Mouse (Mus musculus): Measurements from ENCODE around the gene Nudt17. TPM values are rescaled to one million over a fixed set of nuclear protein-coding genes. Genes with fewer than 3 reads are reported as not detected.

Nudt17 gene
- polyA plus RNA-seq, 1 experiment = 8.2 TPM

DNA sequence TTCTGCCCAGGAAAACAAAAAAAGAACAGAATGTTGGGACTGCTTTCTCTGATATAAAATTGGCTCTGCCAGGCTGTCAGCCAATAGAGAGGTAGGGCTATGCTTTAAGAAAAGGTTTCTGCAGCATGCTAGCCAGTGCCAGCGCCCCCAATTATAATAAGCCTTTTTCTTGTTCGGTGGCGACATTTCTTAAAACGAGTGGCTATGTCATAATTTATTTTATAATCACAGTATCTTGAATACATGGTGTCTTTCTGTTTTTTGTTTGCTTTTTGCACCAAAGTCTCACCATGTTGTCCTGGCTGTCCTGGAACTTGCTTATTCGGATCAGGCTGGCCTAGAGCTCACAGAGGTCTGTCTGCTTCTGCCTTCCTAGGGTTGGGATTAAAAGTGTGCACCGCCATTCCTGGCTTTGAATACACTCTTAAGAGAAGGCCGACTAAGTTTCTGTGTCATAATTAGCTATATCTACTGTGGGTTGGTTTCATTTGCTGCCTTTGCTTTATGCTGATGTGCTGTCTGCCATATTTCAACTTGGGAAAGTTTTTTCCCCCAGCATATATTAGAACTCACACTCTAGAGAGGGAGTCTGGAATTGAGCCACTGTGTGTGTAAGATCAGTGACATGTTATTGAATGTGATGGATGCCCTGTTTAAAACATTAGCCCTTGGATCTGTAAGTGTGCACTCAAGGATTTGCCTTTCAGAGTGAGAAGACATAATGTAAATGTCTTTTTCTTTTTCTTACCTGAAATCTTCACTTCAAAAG lies 20.5 kb upstream of the Nudt17 start:
- no peak for TF ChIP-seq CTCF (IDR thresholded peaks at IDR 0.05; ENCODE audit: borderline replicate concordance, extremely low read depth, insufficient read depth, insufficient read length)
- no peak for TF ChIP-seq POLR2A (IDR thresholded peaks at IDR 0.05; ENCODE audit: borderline replicate concordance, extremely low read depth, insufficient read depth, insufficient read length, poor library complexity, severe bottlenecking)
- no peak for DNase-seq (ENCODE audit: low read depth)

- TF ChIP-seq POLR2A (IDR thresholded peaks at IDR 0.05; ENCODE audit: borderline replicate concordance, extremely low read depth, insufficient read depth, insufficient read length, poor library complexity, severe bottlenecking) = no peak
- TF ChIP-seq CTCF (IDR thresholded peaks at IDR 0.05; ENCODE audit: borderline replicate concordance, extremely low read depth, insufficient read depth, insufficient read length) = no peak
- DNase-seq (ENCODE audit: low read depth) = no peak
Observed at GRCm38 (mm10) chr3:96727828-96728633, 19.7 kb upstream of the Nudt17 start.

DNA sequence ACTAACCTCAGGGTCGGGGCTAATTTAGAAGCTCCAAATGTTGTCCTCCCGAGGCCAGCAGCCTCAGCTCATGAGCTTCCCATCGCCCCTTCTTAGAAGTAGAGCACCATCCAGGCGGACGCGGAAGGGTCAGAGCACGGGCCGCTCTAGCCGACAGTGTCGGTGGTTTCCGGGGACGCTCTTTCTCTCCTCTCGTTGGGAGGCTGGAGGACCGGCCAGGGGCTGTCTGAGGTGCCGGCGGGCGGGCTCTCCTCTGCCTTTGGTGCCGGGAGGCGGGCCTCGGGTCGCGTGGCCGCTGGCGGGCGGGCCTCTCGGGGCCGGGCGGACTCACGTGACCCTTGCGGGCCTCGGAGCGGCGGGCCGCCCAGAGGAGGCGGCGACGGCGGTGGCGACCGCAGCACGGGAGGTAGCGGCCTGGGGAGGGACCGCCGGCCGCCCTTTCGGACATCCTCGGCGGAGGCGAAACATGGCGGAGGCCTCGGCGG lies 19.0 kb upstream of the Nudt17 start, which contains the start of the genes Polr3c and Rnf115:
Gene Polr3c (minus strand): TSS at position 286 of the 485 bp plus-strand sequence.
Gene Rnf115 (plus strand): TSS at position 322 of the 485 bp plus-strand sequence.
- TF ChIP-seq CTCF (IDR thresholded peaks at IDR 0.05; ENCODE audit: borderline replicate concordance, extremely low read depth, insufficient read depth, insufficient read length) (no peak), POLR2A (IDR thresholded peaks at IDR 0.05; ENCODE audit: borderline replicate concordance, extremely low read depth, insufficient read depth, insufficient read length, poor library complexity, severe bottlenecking) (peak; percentile 82)
- peak; percentile 97 for DNase-seq (ENCODE audit: low read depth)

DNA sequence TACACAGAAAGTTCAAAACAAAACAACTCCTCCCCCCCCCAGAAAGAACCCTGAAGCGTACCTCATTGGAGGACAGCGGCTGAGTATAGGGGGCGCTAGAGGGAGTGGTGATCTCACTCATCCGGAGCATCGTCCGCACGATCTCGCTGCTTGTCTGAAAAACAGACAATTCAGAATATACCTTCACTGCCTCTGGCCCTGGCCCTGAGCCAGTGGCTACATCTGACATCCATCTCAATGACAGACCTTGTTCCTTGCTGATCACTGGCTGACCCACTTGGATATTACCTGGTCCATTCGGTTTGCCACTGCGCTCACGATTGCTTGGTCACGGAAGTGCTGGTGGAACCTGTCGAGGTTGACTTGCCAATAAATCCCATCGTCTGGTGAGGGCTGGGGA lies 10.8 kb upstream of the Nudt17 start:
- peak; percentile 55 for TF ChIP-seq CTCF (IDR thresholded peaks at IDR 0.05; ENCODE audit: borderline replicate concordance, extremely low read depth, insufficient read depth, insufficient read length)
- TF ChIP-seq POLR2A (IDR thresholded peaks at IDR 0.05; ENCODE audit: borderline replicate concordance, extremely low read depth, insufficient read depth, insufficient read length, poor library complexity, severe bottlenecking) = no peak

DNA sequence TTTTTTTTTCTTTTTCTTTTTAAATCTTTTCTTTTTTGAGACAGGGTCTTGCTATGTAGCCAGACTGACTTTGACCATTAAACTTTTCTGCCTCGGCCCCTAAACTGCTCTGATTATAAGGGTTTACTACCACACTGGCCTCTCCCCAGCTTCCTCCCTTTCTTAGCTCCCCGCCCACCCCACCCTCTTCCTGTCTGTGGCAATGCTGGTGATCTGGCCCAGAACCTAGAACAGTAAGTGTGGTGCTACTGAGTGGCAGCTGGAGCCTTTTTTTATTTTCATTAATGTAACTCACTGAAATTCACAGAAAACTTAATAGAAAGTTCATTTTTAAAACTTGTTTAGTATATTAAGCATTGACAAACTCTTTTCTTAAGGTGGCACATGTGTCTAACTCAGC lies 7.5 kb upstream of the Nudt17 start:
- TF ChIP-seq POLR2A (IDR thresholded peaks at IDR 0.05; ENCODE audit: borderline replicate concordance, extremely low read depth, insufficient read depth, insufficient read length, poor library complexity, severe bottlenecking) = no peak
- TF ChIP-seq CTCF (IDR thresholded peaks at IDR 0.05; ENCODE audit: borderline replicate concordance, extremely low read depth, insufficient read depth, insufficient read length) = no peak
- DNase-seq (ENCODE audit: low read depth) = no peak

More for the DNA sequence above, 10.8 kb upstream of the Nudt17 start:
- peak; percentile 47 for DNase-seq (ENCODE audit: low read depth)

GRCm38 (mm10) chr3:96714286-96714685 lies 5.9 kb upstream of the Nudt17 start:
- no peak for DNase-seq (ENCODE audit: low read depth)
- no peak for TF ChIP-seq POLR2A (IDR thresholded peaks at IDR 0.05; ENCODE audit: borderline replicate concordance, extremely low read depth, insufficient read depth, insufficient read length, poor library complexity, severe bottlenecking)
- TF ChIP-seq CTCF (IDR thresholded peaks at IDR 0.05; ENCODE audit: borderline replicate concordance, extremely low read depth, insufficient read depth, insufficient read length) = no peak

GRCm38 (mm10) chr3:96708684-96709064 lies 312 bp upstream of the Nudt17 start:
- no peak for TF ChIP-seq CTCF (IDR thresholded peaks at IDR 0.05; ENCODE audit: borderline replicate concordance, extremely low read depth, insufficient read depth, insufficient read length)
- TF ChIP-seq POLR2A (IDR thresholded peaks at IDR 0.05; ENCODE audit: borderline replicate concordance, extremely low read depth, insufficient read depth, insufficient read length, poor library complexity, severe bottlenecking) = no peak
- DNase-seq (ENCODE audit: low read depth) = no peak

DNA sequence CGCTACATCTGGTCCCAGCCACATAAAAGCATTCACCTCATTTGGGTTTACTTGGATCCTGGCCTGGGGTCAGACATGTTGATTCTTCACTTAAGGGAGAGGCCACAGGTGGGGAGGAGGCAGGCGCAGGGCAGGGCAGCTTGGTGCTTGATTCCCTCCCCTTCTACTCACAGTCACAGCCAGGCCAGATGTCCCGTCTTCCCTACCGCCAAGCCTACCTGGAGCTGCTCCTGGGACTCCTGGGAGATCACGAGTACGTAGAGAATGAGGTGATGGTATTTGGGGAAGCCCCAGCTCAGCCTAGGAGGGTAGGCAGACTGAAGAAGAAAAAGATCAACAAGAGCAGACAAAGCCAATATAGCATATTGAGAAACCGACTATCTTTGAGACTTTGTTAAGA lies 1.4 kb downstream of the Nudt17 start:
- TF ChIP-seq CTCF (IDR thresholded peaks at IDR 0.05; ENCODE audit: borderline replicate concordance, extremely low read depth, insufficient read depth, insufficient read length) (no peak), POLR2A (IDR thresholded peaks at IDR 0.05; ENCODE audit: borderline replicate concordance, extremely low read depth, insufficient read depth, insufficient read length, poor library complexity, severe bottlenecking) (no peak)
- DNase-seq (ENCODE audit: low read depth) = no peak

DNA sequence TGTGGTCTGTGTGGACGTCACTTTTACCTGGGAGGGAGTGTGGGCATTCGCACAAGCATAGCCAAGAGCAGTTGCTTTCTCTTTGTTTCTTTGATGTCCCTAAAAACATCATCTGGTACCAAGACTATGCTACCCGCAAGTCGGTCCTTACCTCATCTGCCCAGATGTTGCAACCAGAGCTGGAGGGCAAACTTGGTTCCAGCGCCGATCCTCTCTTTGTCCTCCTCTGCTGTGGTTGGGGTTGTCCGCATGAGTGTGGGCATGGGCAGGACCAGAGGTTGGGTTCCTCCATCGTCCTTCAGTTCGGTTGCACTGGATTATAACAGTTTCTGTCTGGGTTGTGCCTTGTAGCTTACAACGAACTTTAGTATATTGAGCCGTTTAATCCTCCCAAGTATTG lies 2.1 kb downstream of the Nudt17 start:
- TF ChIP-seq POLR2A (IDR thresholded peaks at IDR 0.05; ENCODE audit: borderline replicate concordance, extremely low read depth, insufficient read depth, insufficient read length, poor library complexity, severe bottlenecking) (no peak), CTCF (IDR thresholded peaks at IDR 0.05; ENCODE audit: borderline replicate concordance, extremely low read depth, insufficient read depth, insufficient read length) (no peak)
- no peak for DNase-seq (ENCODE audit: low read depth)

DNA sequence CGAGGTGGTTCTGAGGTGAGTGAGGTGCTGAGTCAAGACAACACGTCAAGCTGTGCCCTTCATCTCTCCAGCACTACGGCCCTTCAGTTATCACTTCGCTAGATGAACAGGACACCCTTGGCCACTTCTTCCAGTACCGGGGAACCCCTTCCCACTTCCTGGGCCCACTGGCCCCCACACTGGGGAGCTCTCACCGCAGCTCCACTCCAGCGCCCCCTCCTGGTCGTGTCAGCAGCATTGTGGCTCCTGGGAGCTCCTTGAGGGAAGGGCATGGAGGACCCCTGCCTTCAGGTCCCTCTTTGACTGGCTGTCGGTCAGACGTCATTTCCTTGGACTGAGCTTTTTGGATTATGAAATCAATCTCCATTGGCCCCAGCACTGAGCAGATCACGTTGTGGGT lies 3.6 kb downstream of the Nudt17 start:
- TF ChIP-seq CTCF (IDR thresholded peaks at IDR 0.05; ENCODE audit: borderline replicate concordance, extremely low read depth, insufficient read depth, insufficient read length) (no peak), POLR2A (IDR thresholded peaks at IDR 0.05; ENCODE audit: borderline replicate concordance, extremely low read depth, insufficient read depth, insufficient read length, poor library complexity, severe bottlenecking) (no peak)
- DNase-seq (ENCODE audit: low read depth) = no peak

DNA sequence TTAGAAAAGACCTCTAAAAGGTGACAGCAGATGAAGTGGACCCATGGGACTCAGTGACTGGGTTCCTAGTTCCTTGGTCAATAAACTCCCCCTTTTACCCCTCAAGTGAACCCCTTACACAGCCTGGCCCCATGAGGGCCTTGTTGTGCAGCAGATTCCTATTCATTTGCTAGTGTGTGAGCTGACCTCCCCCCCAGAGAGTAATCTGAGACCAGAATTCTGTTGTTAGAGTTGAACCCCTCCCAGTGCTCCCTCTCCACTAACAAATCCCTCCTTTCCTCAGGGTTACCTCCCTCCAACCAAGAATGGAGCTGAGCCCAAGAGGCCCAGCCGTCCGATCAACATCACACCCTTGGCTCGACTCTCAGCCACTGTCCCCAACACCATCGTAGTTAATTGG lies 7.4 kb downstream of the Nudt17 start:
- TF ChIP-seq POLR2A (IDR thresholded peaks at IDR 0.05; ENCODE audit: borderline replicate concordance, extremely low read depth, insufficient read depth, insufficient read length, poor library complexity, severe bottlenecking) (no peak), CTCF (IDR thresholded peaks at IDR 0.05; ENCODE audit: borderline replicate concordance, extremely low read depth, insufficient read depth, insufficient read length) (no peak)
- no peak for DNase-seq (ENCODE audit: low read depth)

All from brain, embryonic 14.5 days (tissue).